Mouse (Mus musculus): ENCODE results near the gene Scd3. TPM values are rescaled to one million over a fixed set of nuclear protein-coding genes. Genes with fewer than 3 reads are reported as not detected.
A peak's percentile ranks its signal among the peaks of the same experiment; 100 is the strongest.

The Scd3 gene
- polyA plus RNA-seq (2016; fragmentation: Nextera tagmentation; extraction: Ambion mirVana) = 0.52 and 1.1 TPM in 2 replicates

GRCm38 (mm10) chr19:44203015-44203564 is at the start of gene Scd3:
Gene Scd3 (plus strand): TSS chr19:44203269.
- Histone ChIP-seq H3K9me3 (peaks cover 4% of the 10 kb centered on the region; the same call in 1 of the 2 replicates), H3K27ac (no peak within 1 kb of the TSS), H3K4me1 (replicated peaks) (no peaks in the 10 kb centered on the region), H3K27me3 (ENCODE audit: insufficient read depth, poor library complexity, severe bottlenecking) (no peaks in the 10 kb centered on the region), H3K36me3 (no peaks in the 10 kb centered on the region), H3K4me3 (no peak within 1 kb of the TSS)
- DNase-seq (ENCODE audit: low spot score) = no peak
- 95% methylated on average over 9 of the region's 9 CpGs for WGBS

- Histone ChIP-seq H3K4me3 (no peak overlapping the region), H3K36me3 (no peaks in the 10 kb centered on the region), H3K27me3 (ENCODE audit: insufficient read depth, poor library complexity, severe bottlenecking) (peaks cover 17% of the 10 kb centered on the region), H3K4me1 (replicated peaks) (no peaks in the 10 kb centered on the region), H3K9me3 (no peaks in the 10 kb centered on the region), H3K27ac (no peak overlapping the region)
- DNase-seq (ENCODE audit: low spot score) = no peak
- 79% methylated on average over 5 of the region's 5 CpGs for WGBS
Measured at GRCm38 (mm10) chr19:44153781-44154180, 49.3 kb upstream of the Scd3 start.

- Histone ChIP-seq H3K27me3 (ENCODE audit: insufficient read depth, poor library complexity, severe bottlenecking) (peaks cover 15% of the 10 kb centered on the region), H3K4me3 (no peak overlapping the region), H3K36me3 (no peaks in the 10 kb centered on the region), H3K9me3 (no peaks in the 10 kb centered on the region), H3K27ac (no peak overlapping the region), H3K4me1 (replicated peaks) (no peaks in the 10 kb centered on the region)
- DNase-seq (ENCODE audit: low spot score) = no peak
- 93% methylated on average over 10 of the region's 10 CpGs for WGBS
Measured at GRCm38 (mm10) chr19:44157005-44157404, 46.1 kb upstream of the Scd3 start.

- no peak overlapping the region for H3K4me3 ChIP-seq
- no peaks in the 10 kb centered on the region for H3K4me1 ChIP-seq (replicated peaks)
- no peaks in the 10 kb centered on the region for H3K9me3 ChIP-seq
- H3K36me3 ChIP-seq = no peaks in the 10 kb centered on the region
- no peak for DNase-seq (ENCODE audit: low spot score)
- no peak overlapping the region for H3K27ac ChIP-seq
- WGBS = 87% methylated on average over 3 of the region's 3 CpGs
- peaks cover 13% of the 10 kb centered on the region for H3K27me3 ChIP-seq (ENCODE audit: insufficient read depth, poor library complexity, severe bottlenecking)
Measured at GRCm38 (mm10) chr19:44159386-44159785, 43.7 kb upstream of the Scd3 start.

GRCm38 (mm10) chr19:44161515-44161914 is 41.6 kb upstream of the Scd3 start:
- Histone ChIP-seq H3K4me3 (no peak overlapping the region), H3K4me1 (replicated peaks) (no peaks in the 10 kb centered on the region), H3K27ac (no peak overlapping the region), H3K27me3 (ENCODE audit: insufficient read depth, poor library complexity, severe bottlenecking) (peaks cover 9% of the 10 kb centered on the region; the same call in 1 of the 2 replicates), H3K9me3 (no peaks in the 10 kb centered on the region), H3K36me3 (no peaks in the 10 kb centered on the region)
- DNase-seq (ENCODE audit: low spot score) = no peak
- WGBS = 16% methylated on average over 3 of the region's 3 CpGs

GRCm38 (mm10) chr19:44174835-44175234 is 28.2 kb upstream of the Scd3 start:
- Histone ChIP-seq H3K4me1 (replicated peaks) (no peaks in the 10 kb centered on the region), H3K27me3 (ENCODE audit: insufficient read depth, poor library complexity, severe bottlenecking) (no peaks in the 10 kb centered on the region), H3K36me3 (no peaks in the 10 kb centered on the region), H3K27ac (no peak overlapping the region), H3K4me3 (no peak overlapping the region), H3K9me3 (peaks cover 15% of the 10 kb centered on the region; the same call in 1 of the 2 replicates)
- WGBS = 73% methylated on average over 8 of the region's 8 CpGs
- DNase-seq (ENCODE audit: low spot score) = no peak

GRCm38 (mm10) chr19:44176741-44177140 is 26.3 kb upstream of the Scd3 start:
- Histone ChIP-seq H3K27ac (no peak overlapping the region), H3K4me3 (no peak overlapping the region), H3K4me1 (replicated peaks) (no peaks in the 10 kb centered on the region), H3K36me3 (no peaks in the 10 kb centered on the region), H3K9me3 (peaks cover 15% of the 10 kb centered on the region; the same call in 1 of the 2 replicates), H3K27me3 (ENCODE audit: insufficient read depth, poor library complexity, severe bottlenecking) (no peaks in the 10 kb centered on the region)
- no peak for DNase-seq (ENCODE audit: low spot score)
- WGBS = 92% methylated on average over 3 of the region's 3 CpGs

GRCm38 (mm10) chr19:44180502-44180901 is 22.6 kb upstream of the Scd3 start:
- no peak overlapping the region for H3K4me3 ChIP-seq
- H3K27ac ChIP-seq = no peak overlapping the region
- H3K9me3 ChIP-seq = peaks cover 15% of the 10 kb centered on the region; the same call in 1 of the 2 replicates
- no peaks in the 10 kb centered on the region for H3K27me3 ChIP-seq (ENCODE audit: insufficient read depth, poor library complexity, severe bottlenecking)
- no peak for DNase-seq (ENCODE audit: low spot score)
- no peaks in the 10 kb centered on the region for H3K36me3 ChIP-seq
- WGBS = 77% methylated on average over 1 of the region's 1 CpGs
- peaks cover 8% of the 10 kb centered on the region for H3K4me1 ChIP-seq (replicated peaks)

GRCm38 (mm10) chr19:44183968-44184367 is 19.1 kb upstream of the Scd3 start:
- no peaks in the 10 kb centered on the region for H3K27me3 ChIP-seq (ENCODE audit: insufficient read depth, poor library complexity, severe bottlenecking)
- no peak for DNase-seq (ENCODE audit: low spot score)
- H3K27ac ChIP-seq = no peak overlapping the region
- WGBS = 66% methylated on average over 3 of the region's 3 CpGs
- no peak overlapping the region for H3K4me3 ChIP-seq
- no peaks in the 10 kb centered on the region for H3K9me3 ChIP-seq
- H3K36me3 ChIP-seq = no peaks in the 10 kb centered on the region
- peaks cover 8% of the 10 kb centered on the region for H3K4me1 ChIP-seq (replicated peaks)

GRCm38 (mm10) chr19:44189056-44189455 is 14.0 kb upstream of the Scd3 start:
- H3K9me3 ChIP-seq = no peaks in the 10 kb centered on the region
- H3K27me3 ChIP-seq (ENCODE audit: insufficient read depth, poor library complexity, severe bottlenecking) = no peaks in the 10 kb centered on the region
- WGBS = 90% methylated on average over 4 of the region's 4 CpGs
- H3K27ac ChIP-seq = no peak overlapping the region
- no peaks in the 10 kb centered on the region for H3K36me3 ChIP-seq
- peaks cover 26% of the 10 kb centered on the region for H3K4me1 ChIP-seq (replicated peaks)
- no peak for DNase-seq (ENCODE audit: low spot score)
- no peak overlapping the region for H3K4me3 ChIP-seq

GRCm38 (mm10) chr19:44192342-44192741 is 10.7 kb upstream of the Scd3 start, which contains the start of gene Pkd2l1:
Gene Pkd2l1 (minus strand): TSS chr19:44192442.
- Histone ChIP-seq H3K4me1 (replicated peaks) (peaks cover 22% of the 10 kb centered on the region; the same call in 1 of the 2 replicates), H3K9me3 (no peaks in the 10 kb centered on the region), H3K36me3 (no peaks in the 10 kb centered on the region), H3K27me3 (ENCODE audit: insufficient read depth, poor library complexity, severe bottlenecking) (no peaks in the 10 kb centered on the region), H3K27ac (peak within 1 kb of the TSS; percentile 24; the same call in 1 of the 2 replicates), H3K4me3 (no peak within 1 kb of the TSS)
- 52% methylated on average over 3 of the region's 3 CpGs for WGBS
- DNase-seq (ENCODE audit: low spot score) = no peak

- WGBS = 85% methylated on average over 7 of the region's 7 CpGs
- DNase-seq (ENCODE audit: low spot score) = no peak
- Histone ChIP-seq H3K4me3 (no peak overlapping the region), H3K27me3 (ENCODE audit: insufficient read depth, poor library complexity, severe bottlenecking) (no peaks in the 10 kb centered on the region), H3K27ac (no peak overlapping the region), H3K4me1 (replicated peaks) (peaks cover 22% of the 10 kb centered on the region; the same call in 1 of the 2 replicates), H3K9me3 (no peaks in the 10 kb centered on the region), H3K36me3 (no peaks in the 10 kb centered on the region)
Measured at GRCm38 (mm10) chr19:44193906-44194305, 9.2 kb upstream of the Scd3 start.

- Histone ChIP-seq H3K27me3 (ENCODE audit: insufficient read depth, poor library complexity, severe bottlenecking) (no peaks in the 10 kb centered on the region), H3K36me3 (no peaks in the 10 kb centered on the region)
Measured at GRCm38 (mm10) chr19:44195138-44195537, 7.9 kb upstream of the Scd3 start.

More at GRCm38 (mm10) chr19:44195138-44195537, 7.9 kb upstream of the Scd3 start:
- 11% methylated on average over 7 of the region's 7 CpGs for WGBS
- Histone ChIP-seq H3K4me1 (replicated peaks) (peaks cover 22% of the 10 kb centered on the region; the same call in 1 of the 2 replicates), H3K27ac (no peak overlapping the region), H3K9me3 (no peaks in the 10 kb centered on the region), H3K4me3 (no peak overlapping the region)
- DNase-seq (ENCODE audit: low spot score) = peak; percentile 70
